Mouse (Mus musculus) MEL (cell line): ENCODE measurements around the gene Btn1a1. TPM values are rescaled to one million over a fixed set of nuclear protein-coding genes. Genes with fewer than 3 reads are reported as not detected.

Source experiments
- DNase-seq: peaks from one replicate; pipeline ENCODE4 v3.0.0; 2011; ENCODE audit warnings: low read depth, low spot score
- H3K27ac ChIP-seq: 2 replicates; pipeline ENCODE4 v1.5.1; 2012; ENCODE audit warnings: low read depth, mild to moderate bottlenecking, control low read depth, low read length, moderate library complexity; ENCODE audit not compliant: control insufficient read depth
- H3K27me3 ChIP-seq, 2 experiments: fragments of 150-350 bp in 1 of 2; sonication (generic) in 1 of 2; 2 replicates each; pipeline ENCODE4 v1.6.1; 2012; ENCODE audit warnings: low read length in 2 of 2, mild to moderate bottlenecking in 2 of 2, improper control_type of control experiment in 1 of 2, moderate library complexity in 1 of 2; ENCODE audit not compliant: insufficient read depth in 2 of 2, control insufficient read depth in 1 of 2
- H3K36me3 ChIP-seq, 2 experiments: 2 replicates each; pipeline ENCODE4 v1.6.1; 2012 to 2014; ENCODE audit warnings: low read length in 2 of 2, improper control_type of control experiment in 1 of 2, inconsistent platforms in 1 of 2, mild to moderate bottlenecking in 1 of 2; ENCODE audit not compliant: insufficient read depth in 2 of 2, control insufficient read depth in 1 of 2
- H3K4me1 ChIP-seq, 2 experiments: fragments of 150-350 bp in 1 of 2; sonication (generic) in 1 of 2; 2 replicates each; pipeline ENCODE4 v1.6.1; 2012; ENCODE audit warnings: low read length in 2 of 2, improper control_type of control experiment in 1 of 2, mild to moderate bottlenecking in 1 of 2; ENCODE audit not compliant: insufficient read depth in 2 of 2, control insufficient read depth in 1 of 2
- H3K4me3 ChIP-seq, 2 experiments: fragments of 150-350 bp in 1 of 2; sonication (generic) in 1 of 2; 2 replicates each; pipeline ENCODE4 v1.5.1; 2012; ENCODE audit warnings: low read depth in 2 of 2, low read length in 2 of 2, mild to moderate bottlenecking in 2 of 2, moderate library complexity in 2 of 2, control low read depth in 1 of 2, improper control_type of control experiment in 1 of 2; ENCODE audit not compliant: control insufficient read depth in 1 of 2, insufficient read depth in 1 of 2
- H3K79me2 ChIP-seq: 2 replicates; pipeline ENCODE4 v1.6.1; 2012; ENCODE audit warnings: mild to moderate bottlenecking, low read length, moderate library complexity; ENCODE audit not compliant: control insufficient read depth, poor library complexity, insufficient read depth
- H3K9ac ChIP-seq: 2 replicates; pipeline ENCODE4 v1.6.1; 2012; ENCODE audit warnings: low read depth, mild to moderate bottlenecking, control low read depth, low read length, moderate library complexity; ENCODE audit not compliant: control insufficient read depth, poor library complexity, severe bottlenecking
- H3K9me3 ChIP-seq: fragments of 150-350 bp; sonication (generic); replicated peaks from 2 replicates; pipeline ENCODE4 v1.6.1; 2012; ENCODE audit warnings: mild to moderate bottlenecking, low read length, improper control_type of control experiment, moderate library complexity; ENCODE audit not compliant: insufficient read depth
- BHLHE40 ChIP-seq: IDR thresholded peaks from 2 replicates; pipeline ENCODE4 v1.6.1; 2012; ENCODE audit warnings: low read depth, mild to moderate bottlenecking, inconsistent platforms, low read length, improper control_type of control experiment, borderline replicate concordance
- CHD1 ChIP-seq: IDR thresholded peaks from 2 replicates; pipeline ENCODE4 v1.6.1; 2012; ENCODE audit warnings: low read depth, mild to moderate bottlenecking, inconsistent platforms, low read length, improper control_type of control experiment
- CTCF ChIP-seq, 3 experiments: IDR thresholded peaks in 2 of 3; conservative IDR thresholded peaks in 1 of 3; 2 replicates each; pipeline ENCODE4 v1.5.1; 2011 to 2012; ENCODE audit warnings: low read length in 3 of 3, low read depth in 2 of 3, mild to moderate bottlenecking in 2 of 3, improper control_type of control experiment in 1 of 3, inconsistent platforms in 1 of 3, mixed read lengths in 1 of 3, moderate library complexity in 1 of 3; ENCODE audit not compliant: control insufficient read depth in 1 of 3, insufficient read depth in 1 of 3, poor library complexity in 1 of 3, severe bottlenecking in 1 of 3
- E2F4 ChIP-seq: IDR thresholded peaks from 2 replicates; pipeline ENCODE4 v1.6.1; 2011; ENCODE audit warnings: low read depth, low read length, improper control_type of control experiment, borderline replicate concordance
- ELF1 ChIP-seq: IDR thresholded peaks from 2 replicates; pipeline ENCODE4 v1.6.1; 2014; ENCODE audit warnings: low read depth, mild to moderate bottlenecking, inconsistent platforms, low read length, improper control_type of control experiment, moderate library complexity
- EP300 ChIP-seq, 2 experiments: IDR thresholded peaks; 2 replicates each; pipeline ENCODE4 v1.6.1; 2011; ENCODE audit warnings: improper control_type of control experiment in 2 of 2, low read length in 2 of 2, low read depth in 1 of 2, mild to moderate bottlenecking in 1 of 2
- ETS1 ChIP-seq: IDR thresholded peaks from 2 replicates; pipeline ENCODE4 v1.6.1; 2012; ENCODE audit warnings: low read depth, mild to moderate bottlenecking, inconsistent platforms, low read length, improper control_type of control experiment, moderate library complexity
- GABPA ChIP-seq: IDR thresholded peaks from 2 replicates; pipeline ENCODE4 v1.6.1; 2012; ENCODE audit warnings: low read depth, mild to moderate bottlenecking, inconsistent platforms, low read length, improper control_type of control experiment, moderate library complexity
- HCFC1 ChIP-seq: IDR thresholded peaks from 2 replicates; pipeline ENCODE4 v1.6.1; 2012; ENCODE audit warnings: low read depth, mild to moderate bottlenecking, inconsistent platforms, low read length, improper control_type of control experiment, moderate library complexity
- JUND ChIP-seq: IDR thresholded peaks from 2 replicates; pipeline ENCODE4 v1.6.1; 2011; ENCODE audit warnings: low read depth, mild to moderate bottlenecking, improper control_type of control experiment, low read length
- MAFK ChIP-seq: IDR thresholded peaks from 2 replicates; pipeline ENCODE4 v1.6.1; 2011; ENCODE audit warnings: low read depth, mild to moderate bottlenecking, low read length, improper control_type of control experiment, borderline replicate concordance
- MAZ ChIP-seq: IDR thresholded peaks from 2 replicates; pipeline ENCODE4 v1.6.1; 2012; ENCODE audit warnings: low read depth, mild to moderate bottlenecking, inconsistent platforms, low read length, improper control_type of control experiment
- MEF2A ChIP-seq: IDR thresholded peaks from 2 replicates; pipeline ENCODE4 v1.6.1; 2014; ENCODE audit warnings: low read depth, mild to moderate bottlenecking, inconsistent platforms, low read length, improper control_type of control experiment; ENCODE audit not compliant: poor library complexity, insufficient replicate concordance, severe bottlenecking; ENCODE audit errors: extremely low read depth
- MXI1 ChIP-seq: IDR thresholded peaks from 2 replicates; pipeline ENCODE4 v1.6.1; 2011; ENCODE audit warnings: mild to moderate bottlenecking, low read depth, low read length, improper control_type of control experiment
- MYB ChIP-seq: IDR thresholded peaks from 2 replicates; pipeline ENCODE4 v1.6.1; 2011; ENCODE audit warnings: mild to moderate bottlenecking, low read depth, low read length, improper control_type of control experiment
- MYC ChIP-seq: IDR thresholded peaks from 2 replicates; pipeline ENCODE4 v1.6.1; 2011; ENCODE audit warnings: low read depth, mild to moderate bottlenecking, low read length, improper control_type of control experiment, moderate library complexity
- NELFE ChIP-seq: IDR thresholded peaks from 2 replicates; pipeline ENCODE4 v1.6.1; 2011; ENCODE audit warnings: low read depth, low read length, improper control_type of control experiment
- POLR2AphosphoS2 ChIP-seq: IDR thresholded peaks from 2 replicates; pipeline ENCODE4 v1.6.1; 2011; ENCODE audit warnings: low read length, improper control_type of control experiment
- POLR2AphosphoS5 ChIP-seq: IDR thresholded peaks from 2 replicates; pipeline ENCODE4 v1.6.1; 2012; ENCODE audit warnings: low read depth, borderline replicate concordance, mild to moderate bottlenecking, inconsistent platforms, low read length, moderate library complexity, mixed read lengths
- RAD21 ChIP-seq: IDR thresholded peaks from 2 replicates; pipeline ENCODE4 v1.6.1; 2011; ENCODE audit warnings: mild to moderate bottlenecking, low read depth, low read length, improper control_type of control experiment
- RCOR1 ChIP-seq: IDR thresholded peaks from 2 replicates; pipeline ENCODE4 v1.6.1; 2012; ENCODE audit warnings: low read depth, mild to moderate bottlenecking, inconsistent platforms, low read length, improper control_type of control experiment
- SIN3A ChIP-seq: IDR thresholded peaks from 2 replicates; pipeline ENCODE4 v1.6.1; 2012; ENCODE audit warnings: low read length, improper control_type of control experiment, inconsistent platforms
- SMC3 ChIP-seq: IDR thresholded peaks from 2 replicates; pipeline ENCODE4 v1.6.1; 2011; ENCODE audit warnings: low read depth, low read length, improper control_type of control experiment
- TAL1 ChIP-seq: IDR thresholded peaks from 2 replicates; pipeline ENCODE4 v1.6.1; 2012; ENCODE audit warnings: mild to moderate bottlenecking, inconsistent platforms, low read length, moderate library complexity, mixed read lengths
- TBP ChIP-seq: IDR thresholded peaks from 2 replicates; pipeline ENCODE4 v1.8.0; 2011; ENCODE audit warnings: low read depth, low read length, improper control_type of control experiment
- TCF12 ChIP-seq: IDR thresholded peaks from 2 replicates; pipeline ENCODE4 v1.6.1; 2014; ENCODE audit warnings: low read depth, mild to moderate bottlenecking, inconsistent platforms, low read length, improper control_type of control experiment, moderate library complexity
- USF1 ChIP-seq: IDR thresholded peaks from 2 replicates; pipeline ENCODE4 v1.6.1; 2014; ENCODE audit warnings: low read depth, mild to moderate bottlenecking, inconsistent platforms, low read length, improper control_type of control experiment, moderate library complexity
- ZMIZ1 ChIP-seq: IDR thresholded peaks from 2 replicates; pipeline ENCODE4 v1.6.1; 2012; ENCODE audit warnings: low read depth, mild to moderate bottlenecking, inconsistent platforms, low read length, improper control_type of control experiment, moderate library complexity
- polyA plus RNA-seq, 2 experiments: library from polyadenylated mRNA; stranded (reverse) in 1 of 2; unstranded in 1 of 2; fragments of >175 nt in 1 of 2; fragments of >200 nt in 1 of 2; gene quantifications; 2 replicates each; pipeline versions ENCODE4 v1.2.1 to v1.2.4; 2012; ENCODE audit warnings: low replicate concordance in 2 of 2, low read depth in 1 of 2; ENCODE audit not compliant: insufficient read length in 2 of 2, insufficient read depth in 1 of 2, missing spikeins in 1 of 2
- total RNA-seq: library from RNA; depleted of rRNA; stranded (reverse); fragments of 300-350 nt; gene quantifications from 2 replicates; pipeline ENCODE4 v1.2.3, GENCODE M21; 2012

The Btn1a1 gene
- total and polyA plus RNA-seq, 3 experiments, result 0.25 TPM; not detected in 2

GRCm38 (mm10) chr13:23435676-23436075 is 30.0 kb downstream of the Btn1a1 start:
- Histone ChIP-seq H3K9ac (peak overlapping the region; percentile 66), H3K9me3 (no peaks in the 10 kb centered on the region), H3K27me3 (no peaks in the 10 kb centered on the region), H3K27ac (peak overlapping the region; percentile 52), H3K79me2 (no peaks in the 10 kb centered on the region; the same call in 1 of the 2 replicates), H3K4me1 (peaks cover 0 to 4% of the 10 kb centered on the region in 2 experiments; a peak in 1 of 4 replicates), H3K4me3 (peak overlapping the region; percentile 65 to 83), H3K36me3 (no peaks in the 10 kb centered on the region)
- peak; percentile 85 for DNase-seq
- TF ChIP-seq ZMIZ1, result no peak
- no peak for TF ChIP-seq MYB
- TF ChIP-seq TAL1, result no peak
- TF ChIP-seq TCF12, result no peak
- TF ChIP-seq MYC, result no peak
- TF ChIP-seq E2F4, result no peak
- TF ChIP-seq NELFE, result no peak
- no peak for TF ChIP-seq TBP
- TF ChIP-seq RAD21, result no peak
- TF ChIP-seq ELF1, result no peak
- no peak for TF ChIP-seq CHD1
- no peak for TF ChIP-seq GABPA
- TF ChIP-seq HCFC1, result no peak
- no peak for TF ChIP-seq SIN3A
- no peak for TF ChIP-seq MXI1
- no peak for TF ChIP-seq RCOR1
- TF ChIP-seq POLR2AphosphoS5, result no peak
- no peak for TF ChIP-seq USF1
- no peak for TF ChIP-seq MEF2A

GRCm38 (mm10) chr13:23435241-23435640 is 30.5 kb downstream of the Btn1a1 start:
- peak overlapping the region; percentile 66 for H3K9ac ChIP-seq
- H3K4me1 ChIP-seq, result peaks cover 0 to 4% of the 10 kb centered on the region in 2 experiments; a peak in 1 of 4 replicates
- H3K27ac ChIP-seq, result peak overlapping the region; percentile 52

More at GRCm38 (mm10) chr13:23435241-23435640, 30.5 kb downstream of the Btn1a1 start:
- H3K27me3 ChIP-seq, result no peaks in the 10 kb centered on the region
- H3K4me3 ChIP-seq, result peak overlapping the region; percentile 65 to 83
- H3K9me3 ChIP-seq, result no peaks in the 10 kb centered on the region
- DNase-seq, result peak; percentile 77
- H3K79me2 ChIP-seq, result no peaks in the 10 kb centered on the region; the same call in 1 of the 2 replicates
- H3K36me3 ChIP-seq, result no peaks in the 10 kb centered on the region
- TF ChIP-seq BHLHE40, result no peak
- no peak for TF ChIP-seq JUND
- no peak for TF ChIP-seq TAL1
- TF ChIP-seq TBP, result no peak
- no peak for TF ChIP-seq MAZ
- no peak for TF ChIP-seq MAFK
- no peak for TF ChIP-seq CTCF (IDR thresholded peaks at IDR 0.05 in 2 of 3, conservative IDR thresholded peaks at IDR 0.05 in 1 of 3; ENCODE audit: control insufficient read depth in 1 of 3, insufficient read depth in 1 of 3, low read depth in 2 of 3, low read length in 3 of 3, poor library complexity in 1 of 3, severe bottlenecking in 1 of 3)
- TF ChIP-seq ELF1, result no peak
- TF ChIP-seq POLR2AphosphoS2, result no peak
- TF ChIP-seq MEF2A, result no peak
- TF ChIP-seq POLR2AphosphoS5, result no peak
- no peak for TF ChIP-seq ETS1
- TF ChIP-seq EP300 (IDR thresholded peaks at IDR 0.05; ENCODE audit: low read depth in 1 of 2, low read length in 2 of 2), result no peak
- TF ChIP-seq SMC3, result no peak
